Mouse (Mus musculus): ENCODE results near the gene Cryzl2.

Gene Cryzl2

GRCm38 (mm10) chr1:157536471-157536870, 78.1 kb downstream of the Cryzl2 start:
- DNase-seq, result peak; percentile 35

GRCm38 (mm10) chr1:157537636-157538035, 79.3 kb downstream of the Cryzl2 start:
- peak; percentile 57 for DNase-seq
